Mouse (Mus musculus): Measurements from ENCODE around the gene Mphosph9. TPM values are rescaled to one million over a fixed set of nuclear protein-coding genes. Genes with fewer than 3 reads are reported as not detected.
"Not testable (repeated sequence)": the region's sequence is repeated elsewhere in the genome, so short reads cannot be mapped to it uniquely, and the experiment has no call there.

Mphosph9 gene
- total and polyA plus RNA-seq, 3 experiments: 10.4 to 60.8 (median 10.9) TPM

DNA sequence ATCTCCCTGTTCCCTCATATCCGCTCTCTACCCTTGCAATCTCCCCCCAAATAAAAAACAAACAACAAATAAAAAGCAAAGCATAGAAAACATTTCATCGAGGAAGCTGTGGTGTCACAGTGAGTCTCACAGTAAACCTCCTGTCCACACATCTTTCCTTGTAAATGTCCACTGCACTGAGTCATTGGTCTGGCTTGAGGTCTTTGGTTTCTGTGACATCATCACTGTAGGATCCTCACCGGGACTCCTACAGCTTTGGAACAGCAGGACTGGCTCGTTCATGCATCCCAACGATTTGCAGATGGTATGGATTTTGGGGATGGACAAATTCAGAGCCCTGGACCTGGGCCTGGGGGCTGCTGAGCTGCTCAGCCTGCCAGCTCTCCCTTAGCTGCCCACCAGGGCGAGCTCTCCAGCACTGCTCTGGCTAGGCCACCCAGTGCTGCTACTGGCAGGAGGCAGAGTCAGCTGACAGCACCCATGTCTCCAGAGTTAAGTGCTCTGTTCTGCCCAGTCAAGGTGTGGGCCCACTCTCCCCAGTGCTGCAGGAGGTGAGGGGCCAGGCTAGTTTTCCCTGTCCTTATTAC lies 14.1 kb upstream of the Mphosph9 start:
- not testable (repeated sequence) for H3K4me1 ChIP-seq (ENCODE audit: control insufficient read depth in 1 of 2, insufficient read depth in 2 of 2, low read length in 2 of 2); DNase-seq (ENCODE audit: low read depth, low spot score); H3K27me3 ChIP-seq (ENCODE audit: control insufficient read depth in 1 of 2, insufficient read depth in 2 of 2, low read length in 2 of 2); H3K9me3 ChIP-seq (replicated peaks; ENCODE audit: insufficient read depth, low read length); H3K36me3 ChIP-seq (ENCODE audit: control insufficient read depth in 1 of 2, insufficient read depth in 2 of 2, low read length in 2 of 2); H3K4me3 ChIP-seq (ENCODE audit: control insufficient read depth in 1 of 2, insufficient read depth in 1 of 2, low read depth in 2 of 2, low read length in 2 of 2); H3K79me2 ChIP-seq (ENCODE audit: control insufficient read depth, insufficient read depth, low read length, poor library complexity); H3K27ac ChIP-seq (ENCODE audit: control insufficient read depth, low read depth, low read length); H3K9ac ChIP-seq (ENCODE audit: control insufficient read depth, low read depth, low read length, poor library complexity, severe bottlenecking)
- TF ChIP-seq CTCF (IDR thresholded peaks at IDR 0.05 in 2 of 3, conservative IDR thresholded peaks at IDR 0.05 in 1 of 3; ENCODE audit: control insufficient read depth in 1 of 3, insufficient read depth in 1 of 3, low read depth in 2 of 3, low read length in 3 of 3, poor library complexity in 1 of 3, severe bottlenecking in 1 of 3): peak in 1 of 3 experiments; percentile 21; a peak in 2 of 6 replicates

DNA sequence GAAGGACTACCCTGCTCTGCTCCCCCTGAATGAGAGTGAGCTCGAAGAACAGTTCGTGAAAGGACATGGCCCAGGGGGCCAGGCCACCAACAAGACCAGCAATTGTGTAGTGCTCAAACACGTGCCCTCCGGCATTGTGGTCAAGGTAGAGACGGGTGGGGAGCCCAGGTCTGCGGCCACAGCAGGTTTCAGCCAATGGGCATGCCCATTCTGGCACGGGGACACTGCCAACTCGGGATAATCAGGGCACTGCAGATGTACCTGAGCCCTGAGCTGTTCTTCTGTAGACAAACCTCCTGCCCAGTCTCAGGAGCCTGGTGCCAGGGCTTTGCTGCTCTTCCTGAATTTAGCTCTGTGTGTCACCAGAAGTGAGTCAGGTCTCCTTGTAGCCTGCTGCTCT lies 11.0 kb upstream of the Mphosph9 start:
- no peak overlapping the region for H3K27ac ChIP-seq (ENCODE audit: control insufficient read depth, low read depth, low read length)
- no peaks in the 10 kb centered on the region for H3K27me3 ChIP-seq (ENCODE audit: control insufficient read depth in 1 of 2, insufficient read depth in 2 of 2, low read length in 2 of 2)
- DNase-seq (ENCODE audit: low read depth, low spot score): no peak
- H3K79me2 ChIP-seq (ENCODE audit: control insufficient read depth, insufficient read depth, low read length, poor library complexity): no peaks in the 10 kb centered on the region
- TF ChIP-seq SIN3A (IDR thresholded peaks at IDR 0.05; ENCODE audit: low read length): no peak
- TF ChIP-seq TAL1 (IDR thresholded peaks at IDR 0.05; ENCODE audit: low read length): no peak
- no peak for TF ChIP-seq BHLHE40 (IDR thresholded peaks at IDR 0.05; ENCODE audit: borderline replicate concordance, low read depth, low read length)
- TF ChIP-seq CHD1 (IDR thresholded peaks at IDR 0.05; ENCODE audit: low read depth, low read length): no peak
- no peak for TF ChIP-seq USF1 (IDR thresholded peaks at IDR 0.05; ENCODE audit: low read depth, low read length)
- no peak for TF ChIP-seq UBTF (IDR thresholded peaks at IDR 0.05; ENCODE audit: borderline replicate concordance, insufficient read depth, low read depth, low read length)
- no peak for TF ChIP-seq NELFE (IDR thresholded peaks at IDR 0.05; ENCODE audit: low read depth, low read length)
- no peak for TF ChIP-seq SMC3 (IDR thresholded peaks at IDR 0.05; ENCODE audit: low read depth, low read length)
- no peak for TF ChIP-seq RAD21 (IDR thresholded peaks at IDR 0.05; ENCODE audit: low read depth, low read length)
- H3K36me3 ChIP-seq (ENCODE audit: control insufficient read depth in 1 of 2, insufficient read depth in 2 of 2, low read length in 2 of 2): no peaks in the 10 kb centered on the region
- no peak overlapping the region for H3K4me3 ChIP-seq (ENCODE audit: control insufficient read depth in 1 of 2, insufficient read depth in 1 of 2, low read depth in 2 of 2, low read length in 2 of 2)
- H3K9me3 ChIP-seq (replicated peaks; ENCODE audit: insufficient read depth, low read length): no peaks in the 10 kb centered on the region
- no peaks in the 10 kb centered on the region for H3K4me1 ChIP-seq (ENCODE audit: control insufficient read depth in 1 of 2, insufficient read depth in 2 of 2, low read length in 2 of 2)
- H3K9ac ChIP-seq (ENCODE audit: control insufficient read depth, low read depth, low read length, poor library complexity, severe bottlenecking): no peak overlapping the region

DNA sequence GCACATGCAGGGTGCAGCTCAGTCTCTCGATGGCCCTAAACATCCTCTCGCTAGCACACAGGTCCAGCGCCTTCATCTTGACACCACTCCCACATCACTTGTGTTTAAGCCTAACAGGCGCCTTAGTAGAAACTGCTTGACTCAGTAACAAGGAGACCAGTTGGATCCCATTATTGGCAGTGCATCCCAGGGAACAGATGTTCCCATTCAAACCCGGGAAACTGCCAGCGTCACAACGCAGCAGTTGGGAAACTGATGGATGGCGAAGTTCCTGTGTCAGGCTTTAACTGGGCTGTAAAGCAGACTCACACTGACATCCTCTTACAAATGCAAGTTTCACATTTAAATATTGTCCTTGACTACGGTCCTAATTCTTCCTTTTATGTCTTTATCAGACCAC lies 10.1 kb upstream of the Mphosph9 start:
- no peak overlapping the region for H3K27ac ChIP-seq (ENCODE audit: control insufficient read depth, low read depth, low read length)
- H3K4me1 ChIP-seq (ENCODE audit: control insufficient read depth in 1 of 2, insufficient read depth in 2 of 2, low read length in 2 of 2): no peaks in the 10 kb centered on the region
- TF ChIP-seq CHD2 (IDR thresholded peaks at IDR 0.05; ENCODE audit: low read length): no peak
- no peak for TF ChIP-seq ZKSCAN1 (IDR thresholded peaks at IDR 0.05; ENCODE audit: low read depth, low read length)
- TF ChIP-seq MEF2A (IDR thresholded peaks at IDR 0.05; ENCODE audit: extremely low read depth, insufficient replicate concordance, low read depth, low read length, poor library complexity, severe bottlenecking): no peak
- TF ChIP-seq RAD21 (IDR thresholded peaks at IDR 0.05; ENCODE audit: low read depth, low read length): no peak
- H3K79me2 ChIP-seq (ENCODE audit: control insufficient read depth, insufficient read depth, low read length, poor library complexity): no peaks in the 10 kb centered on the region
- no peak overlapping the region for H3K9ac ChIP-seq (ENCODE audit: control insufficient read depth, low read depth, low read length, poor library complexity, severe bottlenecking)
- H3K27me3 ChIP-seq (ENCODE audit: control insufficient read depth in 1 of 2, insufficient read depth in 2 of 2, low read length in 2 of 2): no peaks in the 10 kb centered on the region
- no peaks in the 10 kb centered on the region for H3K9me3 ChIP-seq (replicated peaks; ENCODE audit: insufficient read depth, low read length)
- no peaks in the 10 kb centered on the region for H3K36me3 ChIP-seq (ENCODE audit: control insufficient read depth in 1 of 2, insufficient read depth in 2 of 2, low read length in 2 of 2)
- no peak overlapping the region for H3K4me3 ChIP-seq (ENCODE audit: control insufficient read depth in 1 of 2, insufficient read depth in 1 of 2, low read depth in 2 of 2, low read length in 2 of 2)
- no peak for DNase-seq (ENCODE audit: low read depth, low spot score)

All from MEL (cell line).